Mouse (Mus musculus) liver, embryonic 15.5 days (tissue): ENCODE data around the gene Megf8. TPM values are rescaled to one million over a fixed set of nuclear protein-coding genes. Genes with fewer than 3 reads are reported as not detected.

Experiments used
- ATAC-seq: fragments of 200-750 bp; cut with Nextera tagmentation; 2 replicates; pipeline ENCODE4 v1.8.0; 2017; ENCODE audit warnings: moderate number of reproducible peaks, mild to moderate bottlenecking, moderate library complexity; ENCODE audit not compliant: insufficient read depth
- H3K27ac ChIP-seq: fragments of 300-500 bp; sonication (generic); replicated peaks from 2 replicates; pipeline ENCODE4 v1.5.1; 2015; ENCODE audit warnings: mild to moderate bottlenecking, inconsistent platforms
- H3K27me3 ChIP-seq: fragments of 300-500 bp; sonication (generic); 2 replicates; pipeline ENCODE4 v1.6.1; 2015; ENCODE audit warnings: mild to moderate bottlenecking, inconsistent platforms
- H3K36me3 ChIP-seq: fragments of 300-500 bp; sonication (generic); replicated peaks from 2 replicates; pipeline ENCODE4 v1.6.1; 2015; ENCODE audit warnings: moderate library complexity, mild to moderate bottlenecking, inconsistent platforms
- H3K4me1 ChIP-seq: fragments of 300-500 bp; sonication (generic); replicated peaks from 2 replicates; pipeline ENCODE4 v1.6.1; 2015; ENCODE audit warnings: inconsistent platforms
- H3K4me2 ChIP-seq: fragments of 300-500 bp; sonication (generic); 2 replicates; pipeline ENCODE4 v1.6.1; 2015; ENCODE audit warnings: moderate library complexity, mild to moderate bottlenecking, inconsistent platforms
- H3K4me3 ChIP-seq: fragments of 300-500 bp; sonication (generic); replicated peaks from 2 replicates; pipeline ENCODE4 v1.5.1; 2015; ENCODE audit warnings: mild to moderate bottlenecking, inconsistent platforms
- H3K9ac ChIP-seq: fragments of 300-500 bp; sonication (generic); 2 replicates; pipeline ENCODE4 v1.6.1; 2015; ENCODE audit warnings: moderate library complexity, mild to moderate bottlenecking, inconsistent platforms
- H3K9me3 ChIP-seq: fragments of 300-500 bp; sonication (generic); replicated peaks from 2 replicates; pipeline ENCODE4 v1.6.1; 2016; ENCODE audit warnings: inconsistent platforms
- WGBS: fragments of 180-500 bp; shearing (Covaris S2); methylation state at CpG from one replicate; pipeline ENCODE4 v1.1.7; 2015; ENCODE audit warnings: mixed read lengths; ENCODE audit not compliant: insufficient replicate concordance; 5-methylcytosine and 5-hydroxymethylcytosine counted together
- polyA plus RNA-seq: library from polyadenylated mRNA; unstranded; fragments of >200 nt; fragmentation: Nextera tagmentation; extraction: Ambion mirVana; gene quantifications from 2 replicates; pipeline ENCODE4 v1.2.1, GENCODE M21; 2015

The Megf8 gene
- 0.79 and 1.1 TPM in 2 replicates for polyA plus RNA-seq

- peak within 1 kb of the TSS; percentile 46 for H3K9ac ChIP-seq
- H3K27me3 ChIP-seq: peaks cover 60% of the 10 kb centered on the region
- H3K27ac ChIP-seq: no peak within 1 kb of the TSS; the same call in 1 of the 2 replicates
- ATAC-seq: peak; percentile 85
- H3K4me1 ChIP-seq: peaks cover 27% of the 10 kb centered on the region
- H3K4me2 ChIP-seq: peak within 1 kb of the TSS; percentile 89
- no peaks in the 10 kb centered on the region for H3K9me3 ChIP-seq
- H3K36me3 ChIP-seq: no peaks in the 10 kb centered on the region
- H3K4me3 ChIP-seq: peak within 1 kb of the TSS; percentile 62
- WGBS: under 1% methylated on average over 52 of the region's 52 CpGs
These were observed at the start of gene Megf8 for GRCm38 (mm10) chr7:25316532-25317445. Gene Megf8, plus strand, starts transcription at chr7:25317164.

DNA sequence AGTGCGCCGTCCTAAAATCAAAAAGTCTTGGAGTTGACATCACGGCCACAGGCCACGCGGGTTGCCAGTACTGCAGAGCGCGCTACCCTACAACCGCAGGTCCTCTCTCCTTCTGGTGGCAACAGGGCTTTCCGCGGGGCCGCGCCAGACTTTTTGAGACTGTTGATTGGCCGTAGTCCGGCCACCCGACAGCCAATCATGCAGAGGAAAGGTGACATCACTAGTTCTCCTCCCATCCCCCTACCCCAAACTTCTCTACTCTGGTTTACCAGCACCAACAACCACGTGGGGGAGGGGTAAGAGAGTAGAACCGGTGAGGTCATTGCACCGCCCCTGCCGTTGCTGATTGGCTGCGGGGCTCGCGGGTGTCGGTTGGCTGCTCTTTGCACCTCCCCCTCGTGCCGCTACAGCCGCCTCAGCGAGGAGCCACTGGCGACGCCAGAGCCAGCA is 49.6 kb upstream of the Megf8 start, which contains the start of gene Cic:
Cic (plus strand) TSS at position 404 of the 450 bp plus-strand sequence.
- H3K4me1 ChIP-seq: peaks cover 67% of the 10 kb centered on the region
- 0% methylated on average over 29 of the region's 29 CpGs for WGBS
- peak; percentile 75 for ATAC-seq
- peak within 1 kb of the TSS; percentile 95 for H3K27ac ChIP-seq
- H3K4me2 ChIP-seq: peak within 1 kb of the TSS; percentile 90
- H3K4me3 ChIP-seq: peak within 1 kb of the TSS; percentile 85
- peaks cover 16% of the 10 kb centered on the region for H3K36me3 ChIP-seq
- no peaks in the 10 kb centered on the region for H3K9me3 ChIP-seq
- H3K9ac ChIP-seq: peak within 1 kb of the TSS; percentile 98
- H3K27me3 ChIP-seq: no peaks in the 10 kb centered on the region

GRCm38 (mm10) chr7:25267751-25268463 is 49.1 kb upstream of the Megf8 start:
- no peaks in the 10 kb centered on the region for H3K27me3 ChIP-seq
- peak overlapping the region; percentile 90 for H3K4me2 ChIP-seq
- WGBS: 0% methylated on average over 33 of the region's 33 CpGs
- peak overlapping the region; percentile 98 for H3K9ac ChIP-seq
- no peaks in the 10 kb centered on the region for H3K9me3 ChIP-seq
- peaks cover 73% of the 10 kb centered on the region for H3K4me1 ChIP-seq
- H3K4me3 ChIP-seq: peak overlapping the region; percentile 85
- peaks cover 22% of the 10 kb centered on the region for H3K36me3 ChIP-seq
- H3K27ac ChIP-seq: peak overlapping the region; percentile 95
- peak; percentile 90 for ATAC-seq

DNA sequence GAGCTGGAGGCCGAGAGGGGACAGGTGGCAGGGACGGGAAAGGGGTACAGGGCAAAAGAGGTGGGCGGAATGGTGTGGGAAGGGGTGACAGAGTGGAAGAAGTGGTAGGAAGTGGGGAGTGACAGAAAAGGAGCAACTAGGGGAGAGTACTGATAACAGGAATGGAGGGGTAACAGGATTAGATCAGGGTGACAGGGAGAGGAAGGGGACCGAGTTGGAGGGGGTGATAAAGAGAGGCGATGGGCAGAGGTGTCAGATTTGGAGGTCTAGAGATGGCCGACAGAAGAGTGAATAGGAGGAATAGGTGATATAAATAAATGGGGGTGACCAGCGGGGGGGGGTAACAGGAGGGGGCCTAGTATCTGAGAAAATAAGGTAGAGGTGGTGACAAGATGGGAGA is 48.4 kb upstream of the Megf8 start:
- Histone ChIP-seq H3K36me3 (peaks cover 26% of the 10 kb centered on the region), H3K4me3 (peak overlapping the region; percentile 85), H3K9me3 (no peaks in the 10 kb centered on the region), H3K27ac (peak overlapping the region; percentile 95), H3K27me3 (no peaks in the 10 kb centered on the region), H3K4me2 (peak overlapping the region; percentile 90), H3K9ac (peak overlapping the region; percentile 98), H3K4me1 (peaks cover 79% of the 10 kb centered on the region)
- no peak for ATAC-seq
- WGBS: under 1% methylated on average over 7 of the region's 7 CpGs

DNA sequence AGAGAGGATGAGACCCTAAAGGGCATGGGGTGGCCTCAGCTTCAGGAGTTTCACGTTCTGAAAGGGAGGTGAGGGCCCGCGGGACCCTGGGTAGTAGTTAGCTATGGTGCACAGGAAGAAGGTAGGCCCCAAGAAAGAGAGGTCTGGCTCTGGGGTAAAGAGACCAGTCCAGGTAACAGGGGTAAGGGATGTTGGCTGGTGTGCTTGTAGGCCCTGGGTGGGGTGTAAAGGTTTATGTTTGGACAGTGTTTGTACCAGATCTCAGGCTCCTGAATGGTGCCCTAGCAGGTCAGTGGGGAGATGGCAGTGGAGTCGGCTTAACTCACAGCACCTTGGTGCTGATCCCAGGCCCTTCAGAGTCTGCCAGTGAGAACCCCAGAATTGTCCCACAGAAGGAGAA is 47.9 kb upstream of the Megf8 start:
- Histone ChIP-seq H3K36me3 (peaks cover 26% of the 10 kb centered on the region), H3K4me3 (peak overlapping the region; percentile 85), H3K9ac (peak overlapping the region; percentile 98), H3K27ac (peak overlapping the region; percentile 95), H3K9me3 (no peaks in the 10 kb centered on the region), H3K27me3 (no peaks in the 10 kb centered on the region), H3K4me1 (peaks cover 79% of the 10 kb centered on the region), H3K4me2 (peak overlapping the region; percentile 90)
- 28% methylated on average over 4 of the region's 4 CpGs for WGBS
- no peak for ATAC-seq

DNA sequence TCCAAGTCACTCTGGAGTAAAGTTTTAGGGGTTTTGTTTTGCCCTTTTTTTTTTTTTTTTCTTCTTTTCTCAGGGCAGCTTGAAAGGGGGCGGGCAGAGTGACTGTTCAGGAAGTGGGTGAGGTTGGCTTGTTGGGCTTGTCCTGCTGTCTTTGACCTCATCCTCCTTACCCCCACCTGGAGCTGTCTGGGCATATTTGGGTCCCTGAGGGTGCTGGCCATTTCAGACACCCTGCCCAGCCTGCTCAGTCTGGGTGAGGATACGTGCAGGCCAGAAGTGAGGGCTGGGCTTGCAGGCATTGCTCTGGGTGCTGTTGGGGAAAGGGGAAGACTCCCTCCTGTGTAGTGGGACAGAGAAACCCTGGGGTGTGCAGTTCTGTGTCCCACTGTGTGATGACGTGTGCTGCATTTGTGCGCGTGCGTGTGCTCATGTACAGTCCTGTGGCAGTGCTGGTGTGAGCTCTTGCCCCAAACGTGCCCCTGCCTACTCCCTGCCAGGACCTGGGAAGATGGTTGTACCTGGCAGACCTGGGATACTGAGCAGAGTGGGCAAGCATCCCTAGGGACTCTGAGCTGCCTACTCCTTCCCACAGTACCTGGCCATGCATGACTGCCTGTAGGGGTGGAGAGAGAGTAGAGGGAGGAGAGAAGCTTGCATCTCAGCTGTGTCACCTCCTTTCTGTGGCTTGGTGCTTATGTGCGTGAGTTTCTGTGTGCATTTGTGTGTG is 47.3 kb upstream of the Megf8 start:
- Histone ChIP-seq H3K4me2 (peak overlapping the region; percentile 90), H3K27ac (peak overlapping the region; percentile 95), H3K4me3 (peak overlapping the region; percentile 85), H3K27me3 (no peaks in the 10 kb centered on the region), H3K4me1 (peaks cover 84% of the 10 kb centered on the region), H3K36me3 (peaks cover 26% of the 10 kb centered on the region), H3K9me3 (no peaks in the 10 kb centered on the region), H3K9ac (peak overlapping the region; percentile 98)
- WGBS: 66% methylated on average over 8 of the region's 8 CpGs
- no peak for ATAC-seq

GRCm38 (mm10) chr7:25270652-25271633 is 46.0 kb upstream of the Megf8 start:
- 86% methylated on average over 35 of the region's 35 CpGs for WGBS
- no peak overlapping the region for H3K4me3 ChIP-seq
- peaks cover 26% of the 10 kb centered on the region for H3K36me3 ChIP-seq
- H3K4me2 ChIP-seq: no peak overlapping the region
- peak overlapping the region; percentile 29 for H3K27ac ChIP-seq
- peaks cover 87% of the 10 kb centered on the region for H3K4me1 ChIP-seq
- H3K27me3 ChIP-seq: no peaks in the 10 kb centered on the region
- ATAC-seq: no peak
- H3K9me3 ChIP-seq: no peaks in the 10 kb centered on the region
- no peak overlapping the region for H3K9ac ChIP-seq

GRCm38 (mm10) chr7:25271651-25272444 is 45.1 kb upstream of the Megf8 start:
- H3K4me2 ChIP-seq: no peak overlapping the region
- WGBS: 88% methylated on average over 30 of the region's 30 CpGs
- H3K4me1 ChIP-seq: peaks cover 87% of the 10 kb centered on the region
- H3K36me3 ChIP-seq: peaks cover 26% of the 10 kb centered on the region
- H3K9ac ChIP-seq: no peak overlapping the region
- no peak overlapping the region for H3K4me3 ChIP-seq
- H3K27ac ChIP-seq: 0 out of 2 replicates have a peak overlapping the region, but pooled peaks have one; percentile 96
- no peaks in the 10 kb centered on the region for H3K9me3 ChIP-seq
- H3K27me3 ChIP-seq: no peaks in the 10 kb centered on the region
- no peak for ATAC-seq

DNA sequence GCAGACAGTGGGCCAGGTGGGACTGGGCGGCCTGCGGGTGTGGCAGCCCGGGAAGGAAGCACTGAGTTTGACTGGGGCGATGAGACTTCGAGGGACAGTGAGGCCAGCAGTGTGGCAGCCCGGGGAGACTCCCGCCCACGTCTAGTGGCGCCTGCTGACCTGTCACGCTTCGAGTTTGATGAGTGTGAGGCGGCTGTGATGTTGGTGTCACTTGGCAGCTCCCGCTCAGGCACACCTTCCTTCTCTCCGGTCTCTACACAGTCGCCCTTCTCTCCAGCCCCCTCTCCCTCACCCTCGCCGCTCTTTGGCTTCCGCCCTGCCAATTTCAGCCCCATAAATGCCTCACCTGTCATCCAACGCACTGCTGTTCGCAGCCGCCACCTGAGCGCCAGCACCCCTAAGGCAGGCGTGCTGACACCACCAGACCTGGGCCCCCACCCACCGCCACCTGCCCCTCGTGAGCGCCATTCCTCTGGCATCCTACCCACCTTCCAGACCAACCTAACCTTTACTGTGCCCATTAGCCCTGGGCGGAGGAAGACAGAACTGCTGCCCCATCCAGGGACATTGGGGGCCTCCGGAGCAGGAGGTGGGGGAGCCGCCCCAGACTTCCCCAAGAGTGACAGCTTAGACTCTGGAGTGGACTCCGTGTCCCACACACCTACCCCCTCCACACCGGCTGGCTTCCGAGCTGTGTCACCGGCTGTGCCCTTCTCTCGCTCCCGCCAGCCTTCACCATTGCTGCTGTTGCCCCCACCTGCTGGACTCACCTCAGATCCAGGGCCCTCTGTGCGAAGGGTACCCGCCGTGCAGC is 44.3 kb upstream of the Megf8 start:
- Histone ChIP-seq H3K27me3 (no peaks in the 10 kb centered on the region), H3K9me3 (no peaks in the 10 kb centered on the region), H3K4me2 (peak overlapping the region; percentile 71), H3K36me3 (peaks cover 26% of the 10 kb centered on the region), H3K4me1 (peaks cover 91% of the 10 kb centered on the region), H3K4me3 (0 out of 2 replicates have a peak overlapping the region, but pooled peaks have one; percentile 41), H3K27ac (peak overlapping the region; percentile 96), H3K9ac (no peak overlapping the region)
- no peak for ATAC-seq
- 86% methylated on average over 38 of the region's 38 CpGs for WGBS
